Mouse (Mus musculus): ENCODE results near the gene Dgkd.

Dgkd gene

GRCm38 (mm10) chr1:87852892-87853600 is at the start of gene Dgkd:
Gene Dgkd, plus strand, starts transcription at chr1:87853287.
- peak; percentile 75 to 93 for DNase-seq (ENCODE audit: inconsistent age in 2 of 2, low spot score in 1 of 2)

- no peak for DNase-seq (ENCODE audit: inconsistent age in 2 of 2, low spot score in 1 of 2)
Observed at GRCm38 (mm10) chr1:87803576-87803975, 49.5 kb upstream of the Dgkd start, which contains the start of gene Sag. Gene Sag, plus strand, starts transcription at chr1:87803680.

- DNase-seq (ENCODE audit: inconsistent age in 2 of 2, low spot score in 1 of 2): no peak
Observed at GRCm38 (mm10) chr1:87807751-87808150, 45.3 kb upstream of the Dgkd start.

- DNase-seq (ENCODE audit: inconsistent age in 2 of 2, low spot score in 1 of 2): no peak
Observed at GRCm38 (mm10) chr1:87811391-87811790, 41.7 kb upstream of the Dgkd start.

- no peak for DNase-seq (ENCODE audit: inconsistent age in 2 of 2, low spot score in 1 of 2)
Observed at GRCm38 (mm10) chr1:87812061-87812460, 41.0 kb upstream of the Dgkd start.

GRCm38 (mm10) chr1:87813155-87813554 is 39.9 kb upstream of the Dgkd start:
- DNase-seq (ENCODE audit: inconsistent age in 2 of 2, low spot score in 1 of 2): peak; percentile 40 to 70

GRCm38 (mm10) chr1:87813681-87814080 is 39.4 kb upstream of the Dgkd start:
- DNase-seq (ENCODE audit: inconsistent age in 2 of 2, low spot score in 1 of 2): no peak

GRCm38 (mm10) chr1:87824420-87824995 is 28.6 kb upstream of the Dgkd start:
- DNase-seq (ENCODE audit: inconsistent age in 2 of 2, low spot score in 1 of 2): no peak

GRCm38 (mm10) chr1:87825281-87825680 is 27.8 kb upstream of the Dgkd start:
- DNase-seq (ENCODE audit: inconsistent age in 2 of 2, low spot score in 1 of 2): no peak

- DNase-seq (ENCODE audit: inconsistent age in 2 of 2, low spot score in 1 of 2): peak; percentile 72 to 84
Observed at GRCm38 (mm10) chr1:87825991-87826390, 27.1 kb upstream of the Dgkd start.

GRCm38 (mm10) chr1:87826474-87826873 is 26.6 kb upstream of the Dgkd start:
- DNase-seq (ENCODE audit: inconsistent age in 2 of 2, low spot score in 1 of 2): peak in 1 of 2 experiments; percentile 34

- DNase-seq (ENCODE audit: inconsistent age in 2 of 2, low spot score in 1 of 2): peak in 1 of 2 experiments; percentile 39
Observed at GRCm38 (mm10) chr1:87827476-87827875, 25.6 kb upstream of the Dgkd start.

GRCm38 (mm10) chr1:87828185-87828584 is 24.9 kb upstream of the Dgkd start:
- DNase-seq (ENCODE audit: inconsistent age in 2 of 2, low spot score in 1 of 2): peak; percentile 59 to 89

GRCm38 (mm10) chr1:87828926-87829580 is 24.0 kb upstream of the Dgkd start:
- no peak for DNase-seq (ENCODE audit: inconsistent age in 2 of 2, low spot score in 1 of 2)

- no peak for DNase-seq (ENCODE audit: inconsistent age in 2 of 2, low spot score in 1 of 2)
Observed at GRCm38 (mm10) chr1:87829621-87830211, 23.4 kb upstream of the Dgkd start.

GRCm38 (mm10) chr1:87836453-87836852 is 16.6 kb upstream of the Dgkd start:
- no peak for DNase-seq (ENCODE audit: inconsistent age in 2 of 2, low spot score in 1 of 2)

GRCm38 (mm10) chr1:87837018-87837417 is 16.1 kb upstream of the Dgkd start:
- no peak for DNase-seq (ENCODE audit: inconsistent age in 2 of 2, low spot score in 1 of 2)

- DNase-seq (ENCODE audit: inconsistent age in 2 of 2, low spot score in 1 of 2): no peak
Observed at GRCm38 (mm10) chr1:87840411-87841208, 12.5 kb upstream of the Dgkd start.

- peak; percentile 46 to 72 for DNase-seq (ENCODE audit: inconsistent age in 2 of 2, low spot score in 1 of 2)
Observed at GRCm38 (mm10) chr1:87846801-87847474, 6.1 kb upstream of the Dgkd start.

- no peak for DNase-seq (ENCODE audit: inconsistent age in 2 of 2, low spot score in 1 of 2)
Observed at GRCm38 (mm10) chr1:87847475-87848168, 5.5 kb upstream of the Dgkd start.

Measured in adrenal gland, adult (tissue).